15 mouse cellular contexts compared by ENCODE assay signal in the genomic region with DNA sequence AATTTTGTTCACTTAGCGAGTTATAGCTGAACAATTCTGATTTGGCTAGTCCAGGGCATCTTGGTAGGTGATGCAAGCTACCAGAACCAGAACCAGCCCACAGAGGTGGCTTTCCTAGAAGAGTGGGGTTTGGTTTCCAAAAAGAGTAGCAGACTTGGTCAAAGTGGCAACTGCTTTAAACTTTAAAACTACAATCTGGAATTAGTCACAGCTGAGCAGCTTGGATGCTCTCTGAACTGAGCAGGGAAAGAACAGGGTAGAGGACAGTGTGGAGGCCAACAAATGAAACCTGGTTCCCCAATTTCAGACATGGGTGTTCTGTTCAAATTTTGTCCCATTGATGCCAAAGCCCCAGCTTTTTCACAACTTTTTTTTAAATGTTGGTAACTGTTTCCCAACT.
"Had no signal": no experiment of that assay in that cellular context is flagged by ENCODE, and none has a peak within 500 bp of the region (broad histone marks: within the 10 kb centered on the region; RNA-seq: fewer than 3 reads in every experiment).

No protein-coding gene starts in this region.

- DNase-seq: retina, postnatal 1 day; right cerebral cortex, adult 18-20 months; right cerebral cortex, postnatal 14 days; right cerebral cortex, postnatal 25 days; right cerebral cortex, postnatal 4 days; spleen, adult 18-20 months; thymus, adult 18-20 months; thymus, adult 2 months; thymus, postnatal 14 days; thymus, postnatal 25 days; thymus, postnatal 36 days; thymus, postnatal 4 days had no signal

- H3K4me1 ChIP-seq: neural tube, embryonic 15.5 days; stomach, embryonic 15.5 days had no signal

- H3K36me3 ChIP-seq: neural tube, embryonic 15.5 days; stomach, embryonic 15.5 days had no signal

- H3K9me3 ChIP-seq: neural tube, embryonic 15.5 days; stomach, embryonic 15.5 days had no signal

- H3K4me2 ChIP-seq: neural tube, embryonic 15.5 days; stomach, embryonic 15.5 days had no signal

- H3K27ac ChIP-seq: neural tube, embryonic 15.5 days; stomach, embryonic 15.5 days; stomach, postnatal 0 days had no signal

- H3K9ac ChIP-seq: neural tube, embryonic 15.5 days; stomach, embryonic 15.5 days had no signal

- H3K27me3 ChIP-seq: neural tube, embryonic 15.5 days; stomach, embryonic 15.5 days had no signal

- H3K4me3 ChIP-seq: neural tube, embryonic 15.5 days; stomach, embryonic 15.5 days had no signal
